Mouse (Mus musculus) hindbrain, embryonic 12.5 days (tissue): Measurements from ENCODE around the gene Ceacam16. TPM values are rescaled to one million over a fixed set of nuclear protein-coding genes. Genes with fewer than 3 reads are reported as not detected.
A peak's percentile ranks its signal among the peaks of the same experiment; 100 is the strongest.

Experiments
- ATAC-seq: fragments of 200-750 bp; cut with Nextera tagmentation; 2 replicates; pipeline ENCODE4 v1.8.0; 2017; ENCODE audit warnings: moderate TSS enrichment; ENCODE audit not compliant: low FRiP score
- H3K27ac ChIP-seq: fragments of 300-500 bp; sonication (generic); 2 replicates; pipeline ENCODE4 v1.5.1; 2016; ENCODE audit warnings: mild to moderate bottlenecking
- H3K27me3 ChIP-seq: fragments of 300-500 bp; sonication (generic); 2 replicates; pipeline ENCODE4 v1.6.1; 2016; ENCODE audit warnings: mild to moderate bottlenecking
- H3K36me3 ChIP-seq: fragments of 300-500 bp; sonication (generic); 2 replicates; pipeline ENCODE4 v1.6.1; 2016; ENCODE audit warnings: mild to moderate bottlenecking
- H3K4me1 ChIP-seq: fragments of 300-500 bp; sonication (generic); 2 replicates; pipeline ENCODE4 v1.6.1; 2016
- H3K4me2 ChIP-seq: fragments of 300-500 bp; sonication (generic); replicated peaks from 2 replicates; pipeline ENCODE4 v1.6.1; 2016; ENCODE audit warnings: mild to moderate bottlenecking
- H3K4me3 ChIP-seq: fragments of 300-500 bp; sonication (generic); 2 replicates; pipeline ENCODE4 v1.5.1; 2016; ENCODE audit warnings: mild to moderate bottlenecking
- H3K9ac ChIP-seq: fragments of 300-500 bp; sonication (generic); 2 replicates; pipeline ENCODE4 v1.6.1; 2016; ENCODE audit warnings: mild to moderate bottlenecking, moderate library complexity
- H3K9me3 ChIP-seq: fragments of 300-500 bp; sonication (generic); replicated peaks from 2 replicates; pipeline ENCODE4 v1.6.1; 2016; ENCODE audit warnings: mild to moderate bottlenecking
- WGBS: fragments of 180-500 bp; shearing (Covaris S2); methylation state at CpG from one replicate; pipeline ENCODE4 v1.1.7; 2016; 5-methylcytosine and 5-hydroxymethylcytosine counted together
- polyA plus RNA-seq: library from polyadenylated mRNA; unstranded; fragments of >200 nt; fragmentation: Nextera tagmentation; extraction: Ambion mirVana; gene quantifications from 2 replicates; pipeline ENCODE4 v1.2.1, GENCODE M21; 2016

The Ceacam16 gene
- polyA plus RNA-seq, 1 experiment from 2014 or later: not detected

GRCm38 (mm10) chr7:19821633-19822032 lies 39.5 kb downstream of the Ceacam16 start:
- peaks cover 77% of the 10 kb centered on the region for H3K27me3 ChIP-seq
- H3K4me2 ChIP-seq: no peak overlapping the region
- H3K4me3 ChIP-seq: no peak overlapping the region
- H3K9ac ChIP-seq: no peak overlapping the region
- H3K4me1 ChIP-seq: peaks cover 20% of the 10 kb centered on the region
- 57% methylated on average over 7 of the region's 7 CpGs for WGBS
- no peak overlapping the region for H3K27ac ChIP-seq
- ATAC-seq: no peak
- H3K9me3 ChIP-seq: no peaks in the 10 kb centered on the region
- H3K36me3 ChIP-seq: no peaks in the 10 kb centered on the region

DNA sequence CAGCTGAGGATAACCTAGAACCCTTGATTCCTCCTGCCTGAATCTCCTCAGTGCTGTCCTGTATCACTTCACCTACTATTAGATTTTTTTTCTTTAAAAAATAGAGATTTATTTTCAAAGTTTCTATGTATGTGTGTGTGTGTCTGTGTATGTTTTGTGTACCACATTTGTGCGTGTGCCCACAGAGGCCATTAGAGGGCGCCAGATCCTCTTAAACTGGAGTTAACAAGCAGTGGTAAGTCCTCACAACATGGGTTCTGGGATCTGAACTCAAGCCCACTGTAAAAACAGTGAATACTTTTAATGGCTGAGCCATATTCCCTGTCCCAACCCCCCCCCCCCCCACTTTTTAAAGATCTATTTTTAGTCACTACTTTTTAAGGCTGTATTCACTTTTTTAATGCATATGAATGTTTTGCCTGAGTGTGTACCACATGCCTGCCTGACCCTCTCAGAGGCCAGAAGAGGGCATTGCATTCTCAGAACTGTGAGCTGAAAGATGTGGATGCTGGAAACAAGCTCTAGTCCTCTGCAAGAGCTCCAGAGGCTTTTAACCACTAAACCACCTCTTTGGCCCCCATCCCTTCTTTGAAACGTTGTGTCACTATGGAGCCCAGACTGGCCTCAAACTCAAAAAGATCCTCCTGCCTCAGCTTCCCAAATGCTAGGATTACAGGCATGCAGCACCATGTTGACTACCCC lies 40.6 kb downstream of the Ceacam16 start:
- no peak overlapping the region for H3K4me2 ChIP-seq
- peaks cover 77% of the 10 kb centered on the region for H3K27me3 ChIP-seq
- no peak for ATAC-seq
- no peak overlapping the region for H3K9ac ChIP-seq
- peaks cover 30% of the 10 kb centered on the region for H3K4me1 ChIP-seq
- H3K36me3 ChIP-seq: no peaks in the 10 kb centered on the region
- 0 out of 2 replicates have a peak, but pooled peaks cover 1% of the 10 kb centered on the region for H3K9me3 ChIP-seq
- WGBS: 72% methylated on average over 3 of the region's 3 CpGs
- no peak overlapping the region for H3K27ac ChIP-seq
- H3K4me3 ChIP-seq: no peak overlapping the region

- WGBS: 88% methylated on average over 7 of the region's 7 CpGs
- Histone ChIP-seq H3K9me3 (0 out of 2 replicates have a peak, but pooled peaks cover 4% of the 10 kb centered on the region), H3K4me2 (no peak overlapping the region), H3K9ac (no peak overlapping the region), H3K27me3 (peaks cover 79% of the 10 kb centered on the region), H3K4me1 (peaks cover 30% of the 10 kb centered on the region), H3K4me3 (no peak overlapping the region), H3K27ac (no peak overlapping the region), H3K36me3 (no peaks in the 10 kb centered on the region)
- no peak for ATAC-seq
These were observed 42.2 kb downstream of the Ceacam16 start for GRCm38 (mm10) chr7:19818875-19819274.

GRCm38 (mm10) chr7:19818440-19818839 lies 42.7 kb downstream of the Ceacam16 start:
- peaks cover 79% of the 10 kb centered on the region for H3K27me3 ChIP-seq
- ATAC-seq: no peak
- H3K4me2 ChIP-seq: no peak overlapping the region
- no peak overlapping the region for H3K4me3 ChIP-seq
- H3K27ac ChIP-seq: no peak overlapping the region
- WGBS: 79% methylated on average over 5 of the region's 5 CpGs
- peaks cover 30% of the 10 kb centered on the region for H3K4me1 ChIP-seq
- no peak overlapping the region for H3K9ac ChIP-seq
- H3K36me3 ChIP-seq: no peaks in the 10 kb centered on the region
- 0 out of 2 replicates have a peak, but pooled peaks cover 4% of the 10 kb centered on the region for H3K9me3 ChIP-seq

DNA sequence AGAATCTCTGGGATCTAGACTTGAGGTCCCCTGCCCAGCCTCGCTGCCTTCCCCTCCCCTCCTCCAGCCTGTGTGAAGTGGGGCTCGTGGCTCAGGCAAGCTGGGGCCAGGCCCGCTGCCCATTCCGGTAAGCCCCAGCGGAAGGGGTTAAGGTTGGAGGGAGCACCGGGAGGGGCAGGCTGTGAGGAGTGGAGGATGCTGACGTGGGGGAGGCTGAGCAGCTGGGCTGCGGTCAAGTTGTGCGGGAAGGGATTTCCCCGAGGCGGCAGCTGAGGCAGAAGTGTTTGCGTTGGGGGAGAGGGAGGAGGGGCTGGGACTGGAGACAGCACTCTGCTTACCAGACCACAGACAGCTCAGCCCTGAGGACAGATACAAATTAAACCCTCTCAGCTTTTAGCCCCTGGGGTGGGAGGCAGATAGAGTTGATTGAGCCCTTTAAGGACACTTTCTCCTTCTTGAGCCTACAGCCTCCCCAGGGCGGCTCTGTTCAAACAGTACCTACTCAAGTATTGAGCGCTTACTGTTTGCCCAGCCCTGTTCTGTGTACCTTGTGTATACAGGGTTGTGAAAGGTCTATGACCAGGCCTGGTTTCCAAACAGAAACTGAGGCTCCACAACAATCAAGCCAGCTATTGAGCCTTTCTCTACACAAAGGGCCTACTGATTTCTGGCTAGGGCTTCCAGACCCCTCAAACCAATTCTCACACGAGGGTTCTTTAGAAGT lies 43.6 kb downstream of the Ceacam16 start:
- Histone ChIP-seq H3K9ac (peak overlapping the region; percentile 15; the same call in 1 of the 2 replicates), H3K36me3 (no peaks in the 10 kb centered on the region)

GRCm38 (mm10) chr7:19816224-19816771 lies 44.8 kb downstream of the Ceacam16 start:
- H3K9me3 ChIP-seq: 0 out of 2 replicates have a peak, but pooled peaks cover 4% of the 10 kb centered on the region
- peak overlapping the region; percentile 64 for H3K4me2 ChIP-seq
- peaks cover 24% of the 10 kb centered on the region for H3K4me1 ChIP-seq
- under 1% methylated on average over 28 of the region's 28 CpGs for WGBS
- H3K9ac ChIP-seq: peak overlapping the region; percentile 45
- peak overlapping the region; percentile 36 for H3K4me3 ChIP-seq
- H3K27me3 ChIP-seq: peaks cover 79% of the 10 kb centered on the region
- H3K36me3 ChIP-seq: no peaks in the 10 kb centered on the region
- peak; percentile 55 for ATAC-seq
- H3K27ac ChIP-seq: no peak overlapping the region

More for the DNA sequence above, 43.6 kb downstream of the Ceacam16 start:
- H3K27ac ChIP-seq: peak overlapping the region; percentile 23
- 0 out of 2 replicates have a peak, but pooled peaks cover 4% of the 10 kb centered on the region for H3K9me3 ChIP-seq
- peaks cover 28% of the 10 kb centered on the region for H3K4me1 ChIP-seq
- peaks cover 79% of the 10 kb centered on the region for H3K27me3 ChIP-seq
- 5% methylated on average over 15 of the region's 15 CpGs for WGBS
- ATAC-seq: peak; percentile 71
- peak overlapping the region; percentile 64 for H3K4me2 ChIP-seq
- H3K4me3 ChIP-seq: peak overlapping the region; percentile 20

DNA sequence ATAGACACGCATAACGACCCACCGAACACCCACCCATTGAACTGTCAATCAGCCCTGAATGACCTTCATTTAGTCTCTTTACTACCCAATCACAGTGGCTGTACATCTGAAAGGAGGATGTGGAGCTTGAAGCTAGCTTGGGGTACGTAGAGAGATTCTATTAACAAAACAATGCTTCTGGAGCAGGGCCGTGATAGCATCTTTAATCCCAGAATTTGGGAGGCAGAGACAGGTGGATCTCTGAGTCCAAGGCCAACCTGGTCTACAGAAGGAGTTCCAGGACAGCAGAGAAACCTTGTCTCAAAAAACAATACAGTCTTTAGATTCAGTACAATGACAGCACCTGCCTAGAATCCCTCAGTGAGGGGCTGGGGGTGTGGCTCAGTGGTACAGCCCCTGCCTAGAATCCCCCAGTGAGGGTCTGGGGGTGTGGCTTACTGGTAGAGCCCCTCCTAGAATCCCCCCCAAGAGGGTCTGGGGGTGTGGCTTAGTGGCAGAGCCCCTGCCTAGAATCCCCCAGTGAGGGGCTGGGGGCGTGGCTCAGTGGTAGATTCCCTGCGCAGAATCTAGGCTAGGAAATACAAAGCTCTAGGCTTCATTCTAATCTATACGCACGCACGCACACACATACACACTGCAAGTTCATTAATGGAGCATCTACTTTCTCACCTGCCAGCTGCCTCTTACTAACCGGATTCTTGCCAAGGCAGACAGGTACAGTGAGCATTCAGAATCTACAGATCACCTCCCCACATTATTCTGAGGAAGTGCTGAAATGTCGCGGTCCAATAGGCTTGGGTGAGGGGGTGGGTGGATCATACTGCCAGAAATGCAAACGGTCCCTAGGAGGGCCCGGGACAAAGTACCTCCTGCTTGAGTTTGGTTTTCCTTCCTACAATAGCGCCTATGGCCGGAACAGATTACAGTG lies 45.5 kb downstream of the Ceacam16 start:
- peak overlapping the region; percentile 45 for H3K9ac ChIP-seq

DNA sequence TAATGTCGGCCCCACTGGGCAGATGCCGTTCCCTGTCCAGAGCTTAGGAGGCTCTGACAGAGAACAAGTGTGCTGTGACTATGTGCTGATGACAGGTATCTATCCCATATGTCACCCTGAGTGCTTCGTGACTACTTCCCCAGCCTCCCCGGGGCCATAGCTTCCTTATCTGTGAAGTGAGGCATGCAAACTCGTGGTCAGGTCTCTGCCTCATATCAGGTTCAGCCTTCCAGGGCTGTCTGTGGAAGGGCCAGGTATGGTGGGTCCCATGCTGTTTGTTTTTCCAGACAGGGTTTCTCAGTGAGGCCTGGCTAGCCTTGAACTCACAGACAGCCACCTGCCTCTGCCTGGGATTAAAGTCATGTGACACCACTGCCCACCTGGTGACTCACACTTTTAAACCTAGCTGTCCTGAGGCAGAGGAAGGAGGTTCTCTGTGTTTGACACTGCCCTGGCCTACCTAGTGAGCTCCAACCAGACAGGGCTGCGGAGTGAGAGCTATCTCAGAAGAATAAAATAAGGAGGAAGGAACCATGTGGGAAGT lies 47.4 kb downstream of the Ceacam16 start:
- no peak overlapping the region for H3K4me2 ChIP-seq
- H3K4me1 ChIP-seq: peaks cover 34% of the 10 kb centered on the region
- 81% methylated on average over 6 of the region's 6 CpGs for WGBS
- H3K4me3 ChIP-seq: no peak overlapping the region
- H3K9me3 ChIP-seq: 0 out of 2 replicates have a peak, but pooled peaks cover 4% of the 10 kb centered on the region
- peaks cover 83% of the 10 kb centered on the region for H3K27me3 ChIP-seq
- H3K9ac ChIP-seq: no peak overlapping the region
- no peak overlapping the region for H3K27ac ChIP-seq
- no peaks in the 10 kb centered on the region for H3K36me3 ChIP-seq
- no peak for ATAC-seq

More for the DNA sequence above, 45.5 kb downstream of the Ceacam16 start:
- Histone ChIP-seq H3K27me3 (peaks cover 79% of the 10 kb centered on the region), H3K27ac (no peak overlapping the region), H3K9me3 (0 out of 2 replicates have a peak, but pooled peaks cover 4% of the 10 kb centered on the region), H3K4me3 (peak overlapping the region; percentile 36), H3K4me2 (peak overlapping the region; percentile 64), H3K36me3 (no peaks in the 10 kb centered on the region), H3K4me1 (peaks cover 29% of the 10 kb centered on the region)
- 21% methylated on average over 17 of the region's 17 CpGs for WGBS
- peak; percentile 36 for ATAC-seq

DNA sequence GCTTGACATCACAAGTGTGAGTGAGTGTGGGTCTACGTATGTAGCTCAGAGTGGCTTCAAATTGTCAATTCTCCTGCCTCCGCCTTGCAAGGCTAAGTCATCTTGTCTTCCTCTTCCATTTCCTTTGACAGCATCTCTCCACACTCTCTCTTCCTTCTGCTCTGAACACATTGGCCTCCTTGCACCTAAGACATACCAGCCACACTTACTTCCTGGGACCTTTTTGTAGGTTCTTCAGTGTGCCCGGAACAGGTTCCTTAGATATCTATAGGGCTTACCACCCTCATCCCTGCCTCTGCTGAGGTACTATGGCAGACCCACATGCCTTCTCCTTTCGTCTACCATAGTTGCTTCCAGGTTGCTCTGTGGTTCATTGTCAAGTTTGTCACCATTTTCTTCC lies 47.9 kb downstream of the Ceacam16 start:
- Histone ChIP-seq H3K9ac (no peak overlapping the region), H3K4me1 (peaks cover 33% of the 10 kb centered on the region), H3K27ac (no peak overlapping the region), H3K27me3 (peaks cover 86% of the 10 kb centered on the region), H3K36me3 (no peaks in the 10 kb centered on the region), H3K4me3 (no peak overlapping the region), H3K9me3 (0 out of 2 replicates have a peak, but pooled peaks cover 4% of the 10 kb centered on the region), H3K4me2 (no peak overlapping the region)
- 79% methylated on average over 4 of the region's 4 CpGs for WGBS
- ATAC-seq: no peak

- ATAC-seq: no peak; the same call in 1 of the 2 replicates
- no peak overlapping the region for H3K9ac ChIP-seq
- H3K4me2 ChIP-seq: peak overlapping the region; percentile 32
- 0 out of 2 replicates have a peak, but pooled peaks cover 4% of the 10 kb centered on the region for H3K9me3 ChIP-seq
- no peaks in the 10 kb centered on the region for H3K36me3 ChIP-seq
- 3% methylated on average over 22 of the region's 22 CpGs for WGBS
- H3K4me1 ChIP-seq: peaks cover 15% of the 10 kb centered on the region
- H3K27ac ChIP-seq: no peak overlapping the region
- peaks cover 81% of the 10 kb centered on the region for H3K27me3 ChIP-seq
- H3K4me3 ChIP-seq: peak overlapping the region; percentile 21
These were observed 50.0 kb downstream of the Ceacam16 start for GRCm38 (mm10) chr7:19811114-19811513.

DNA sequence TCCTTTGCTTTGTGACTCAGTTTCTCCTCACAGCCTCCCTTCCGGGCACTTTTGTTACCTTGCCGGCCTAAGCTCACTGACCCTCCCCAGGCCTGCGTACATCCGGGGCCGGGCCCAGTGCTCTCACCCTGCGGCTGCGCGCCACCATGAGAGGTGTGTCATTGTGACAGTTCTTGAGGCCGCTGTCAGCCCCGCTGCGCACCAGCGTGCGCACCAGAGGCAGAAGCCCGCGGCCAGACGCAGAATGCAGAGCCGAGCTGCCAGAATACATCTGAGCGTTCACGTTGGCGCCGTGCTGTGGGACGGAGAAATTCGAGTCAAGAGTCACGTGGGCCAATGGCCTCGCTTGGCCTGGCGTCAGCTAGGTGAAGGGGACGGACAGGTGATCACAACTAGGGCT lies 51.7 kb downstream of the Ceacam16 start:
- Histone ChIP-seq H3K4me2 (peak overlapping the region; percentile 49), H3K4me3 (peak overlapping the region; percentile 27), H3K27me3 (peaks cover 77% of the 10 kb centered on the region), H3K9me3 (no peaks in the 10 kb centered on the region), H3K4me1 (peaks cover 11% of the 10 kb centered on the region), H3K9ac (no peak overlapping the region), H3K27ac (no peak overlapping the region), H3K36me3 (no peaks in the 10 kb centered on the region)
- ATAC-seq: peak; percentile 61
- WGBS: 2% methylated on average over 27 of the region's 27 CpGs
